Mouse (Mus musculus) thymus, adult 2 months (tissue): ENCODE measurements around the gene Arpc5l. TPM values are rescaled to one million over a fixed set of nuclear protein-coding genes. Genes with fewer than 3 reads are reported as not detected.
"Not testable (repeated sequence)": the region's sequence is repeated elsewhere in the genome, so short reads cannot be mapped to it uniquely, and the experiment has no call there.

ENCODE experiments used
- DNase-seq: peaks from one replicate; pipeline ENCODE4 v3.0.0; 2021
- H3K27ac ChIP-seq: fragments of 200-500 bp; 2 replicates; pipeline ENCODE4 v1.5.1; 2012; ENCODE audit warnings: low read length, control low read depth; ENCODE audit not compliant: control insufficient read depth, insufficient read depth
- H3K27me3 ChIP-seq: fragments of 200-500 bp; 2 replicates; pipeline ENCODE4 v1.6.1; 2012; ENCODE audit warnings: mild to moderate bottlenecking, low read length, moderate library complexity, mixed read lengths; ENCODE audit not compliant: control insufficient read depth, insufficient read depth
- H3K36me3 ChIP-seq: fragments of 200-500 bp; 2 replicates; pipeline ENCODE4 v1.6.1; 2012; ENCODE audit warnings: mild to moderate bottlenecking, low read length, moderate library complexity; ENCODE audit not compliant: control insufficient read depth, insufficient read depth
- H3K4me1 ChIP-seq: fragments of 200-500 bp; replicated peaks from 2 replicates; pipeline ENCODE4 v1.6.1; 2012; ENCODE audit warnings: low read length; ENCODE audit not compliant: control insufficient read depth, insufficient read depth
- H3K4me3 ChIP-seq: fragments of 200-500 bp; 2 replicates; pipeline ENCODE4 v1.5.1; 2012; ENCODE audit warnings: mild to moderate bottlenecking, low read length, control low read depth, moderate library complexity; ENCODE audit not compliant: control insufficient read depth, insufficient read depth
- CTCF ChIP-seq: fragments of 200-500 bp; IDR thresholded peaks from 2 replicates; pipeline ENCODE4 v1.5.1; 2012; ENCODE audit warnings: mild to moderate bottlenecking, control low read depth, low read length, moderate library complexity, borderline replicate concordance; ENCODE audit not compliant: control insufficient read depth, poor library complexity, insufficient read depth; ENCODE audit errors: extremely low read depth
- POLR2A ChIP-seq: fragments of 200-500 bp; IDR thresholded peaks from 2 replicates; pipeline ENCODE4 v1.6.1; 2012; ENCODE audit warnings: mild to moderate bottlenecking, low read length, control low read depth, moderate library complexity; ENCODE audit not compliant: control insufficient read depth, poor library complexity, insufficient read depth; ENCODE audit errors: extremely low read depth
- WGBS: fragments of 180-500 bp; shearing (Covaris S2); methylation state at CpG from one replicate; pipeline ENCODE4 v1.1.7; 2018; 5-methylcytosine and 5-hydroxymethylcytosine counted together
- polyA plus RNA-seq: library from polyadenylated mRNA; depleted of rRNA; stranded (reverse); fragments of >200 nt; gene quantifications from 2 replicates; pipeline ENCODE4 v1.2.3, GENCODE M21; 2012

Gene Arpc5l
- polyA plus RNA-seq, 1 experiment, result 53.2 TPM

DNA sequence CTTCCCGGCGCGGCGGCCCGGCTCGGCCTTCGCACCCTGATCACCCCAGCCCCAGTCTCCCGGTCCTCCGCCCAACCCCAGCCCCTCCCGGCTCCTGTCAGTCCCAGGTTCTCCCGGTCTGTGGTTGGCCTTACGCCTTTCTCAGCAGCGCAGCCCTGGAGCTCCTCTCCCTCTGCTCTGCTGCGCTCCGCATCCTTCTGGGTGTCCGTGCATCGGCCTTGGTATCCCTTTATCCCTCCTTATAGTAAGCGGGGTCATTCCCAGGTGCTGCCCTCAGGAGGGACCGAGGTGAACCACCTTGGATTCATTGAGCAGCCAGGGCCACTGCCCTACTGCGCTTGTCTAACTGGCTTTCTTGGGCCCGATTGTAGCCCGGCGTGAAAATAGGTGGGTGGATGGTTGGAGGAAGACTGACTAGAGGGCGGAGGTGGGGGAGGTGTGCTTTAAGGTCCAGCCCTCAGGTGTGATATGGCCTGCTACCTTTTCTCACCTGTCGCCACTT is 3.3 kb downstream of the Arpc5l start:
- peak overlapping the region; percentile 79 for H3K4me3 ChIP-seq
- peak; percentile 47 for DNase-seq
- TF ChIP-seq CTCF (no peak), POLR2A (no peak)
- peaks cover 16% of the 10 kb centered on the region for H3K4me1 ChIP-seq
- H3K36me3 ChIP-seq, result peaks cover 6% of the 10 kb centered on the region
- no peaks in the 10 kb centered on the region for H3K27me3 ChIP-seq
- peak overlapping the region; percentile 87 for H3K27ac ChIP-seq
- under 1% methylated on average over 25 of the region's 25 CpGs for WGBS

- Histone ChIP-seq H3K27me3 (no peaks in the 10 kb centered on the region), H3K4me3 (peak overlapping the region; percentile 79), H3K4me1 (peaks cover 11% of the 10 kb centered on the region), H3K27ac (peak overlapping the region; percentile 87), H3K36me3 (peaks cover 9% of the 10 kb centered on the region)
- 0% methylated on average over 3 of the region's 3 CpGs for WGBS
- peak; percentile 80 for DNase-seq
- no peak for TF ChIP-seq CTCF
- TF ChIP-seq POLR2A, result no peak
These were observed 3.8 kb downstream of the Arpc5l start for GRCm38 (mm10) chr2:39008954-39009365.

- H3K27ac ChIP-seq, H3K4me3 ChIP-seq, H3K27me3 ChIP-seq, DNase-seq, H3K4me1 ChIP-seq: not testable (repeated sequence)
- WGBS, result 97% methylated on average over 5 of the region's 5 CpGs
- H3K36me3 ChIP-seq, result peaks cover 20% of the 10 kb centered on the region
These were observed 5.0 kb downstream of the Arpc5l start for GRCm38 (mm10) chr2:39010144-39010543.

DNA sequence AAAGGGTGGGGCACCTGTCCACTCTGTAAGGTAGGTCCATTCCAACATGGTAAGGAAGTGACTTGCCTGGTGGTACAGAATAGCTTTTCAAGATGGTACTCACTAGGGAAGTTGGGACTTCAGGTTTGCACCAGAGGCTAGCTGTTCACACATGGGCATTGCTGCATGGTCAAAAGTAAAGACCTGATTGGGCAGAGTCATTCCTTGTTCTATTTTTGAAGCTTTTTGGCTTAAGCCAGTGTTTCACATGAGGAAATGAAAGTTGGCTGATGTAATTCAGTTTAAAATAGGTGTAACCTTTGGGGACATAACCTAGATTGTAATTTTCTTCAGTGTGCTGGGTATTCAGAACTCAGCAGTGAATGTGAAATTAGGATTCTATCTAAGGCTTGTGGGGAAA is 6.1 kb downstream of the Arpc5l start:
- DNase-seq, result no peak
- Histone ChIP-seq H3K36me3 (peaks cover 32% of the 10 kb centered on the region), H3K27ac (no peak overlapping the region), H3K4me3 (no peak overlapping the region), H3K4me1 (peaks cover 4% of the 10 kb centered on the region), H3K27me3 (no peaks in the 10 kb centered on the region)
- TF ChIP-seq CTCF (no peak), POLR2A (no peak)

DNA sequence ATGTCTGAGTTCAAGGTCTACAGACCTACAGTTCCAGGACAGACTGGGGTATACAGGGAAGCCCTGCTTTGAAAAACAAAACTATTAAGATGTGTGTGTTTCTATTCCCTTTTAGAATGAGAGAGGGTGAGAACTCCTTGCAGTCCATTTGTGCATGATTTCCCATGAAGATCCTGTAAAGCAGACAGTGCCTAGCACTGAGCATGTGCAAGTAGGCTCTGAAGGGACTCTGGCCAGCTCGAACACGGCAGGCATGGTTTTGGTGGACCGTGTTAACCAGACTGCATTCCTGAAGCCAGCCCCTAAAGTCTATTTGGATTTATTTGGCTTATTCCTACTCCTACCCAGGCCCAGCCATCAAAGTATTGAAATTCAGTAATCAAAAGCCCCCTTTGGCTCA is 6.8 kb downstream of the Arpc5l start:
- Histone ChIP-seq H3K4me3 (no peak overlapping the region), H3K4me1 (peaks cover 3% of the 10 kb centered on the region), H3K27ac (no peak overlapping the region), H3K36me3 (peaks cover 32% of the 10 kb centered on the region), H3K27me3 (no peaks in the 10 kb centered on the region)
- DNase-seq, result no peak
- TF ChIP-seq POLR2A, result no peak
- TF ChIP-seq CTCF, result no peak
- WGBS, result 95% methylated on average over 3 of the region's 3 CpGs

- no peak overlapping the region for H3K27ac ChIP-seq
- WGBS, result 92% methylated on average over 7 of the region's 7 CpGs
These were observed 7.7 kb downstream of the Arpc5l start for GRCm38 (mm10) chr2:39012768-39013279.

DNA sequence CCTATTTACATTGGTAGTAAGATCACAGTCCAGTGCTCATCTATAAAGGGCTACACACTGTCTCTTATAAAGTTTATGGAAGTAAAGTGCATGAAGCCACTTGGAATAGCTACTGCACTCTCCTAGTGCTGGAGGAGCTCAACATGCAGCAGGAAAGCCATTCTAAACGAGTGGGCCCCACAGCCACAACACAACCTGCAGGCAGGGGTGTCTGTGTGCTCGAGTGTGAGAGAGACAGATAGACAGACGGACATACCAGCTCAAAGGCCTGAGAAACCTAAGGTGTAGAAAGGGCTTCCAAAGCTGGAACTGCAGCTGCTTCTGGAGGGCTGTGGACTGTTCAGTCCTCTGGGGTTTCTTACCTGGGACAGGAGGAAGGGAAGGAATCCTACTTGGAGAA is 11.4 kb downstream of the Arpc5l start:
- H3K4me3 ChIP-seq, result no peak overlapping the region
- no peak for TF ChIP-seq CTCF
- no peak for TF ChIP-seq POLR2A
- 86% methylated on average over 3 of the region's 3 CpGs for WGBS
- H3K36me3 ChIP-seq, result peaks cover 61% of the 10 kb centered on the region
- H3K4me1 ChIP-seq, result no peaks in the 10 kb centered on the region
- H3K27me3 ChIP-seq, result no peaks in the 10 kb centered on the region
- no peak overlapping the region for H3K27ac ChIP-seq
- DNase-seq, result no peak

More at GRCm38 (mm10) chr2:39012768-39013279, 7.7 kb downstream of the Arpc5l start:
- peaks cover 32% of the 10 kb centered on the region for H3K36me3 ChIP-seq
- no peak for TF ChIP-seq POLR2A
- TF ChIP-seq CTCF, result no peak
- H3K4me3 ChIP-seq, result no peak overlapping the region
- H3K27me3 ChIP-seq, result no peaks in the 10 kb centered on the region
- no peak for DNase-seq
- H3K4me1 ChIP-seq, result peaks cover 2% of the 10 kb centered on the region
